Mouse (Mus musculus) heart, embryonic 13.5 days (tissue): ENCODE data around the gene Etv2. TPM values are rescaled to one million over a fixed set of nuclear protein-coding genes. Genes with fewer than 3 reads are reported as not detected.

Experiments used
- ATAC-seq: fragments of 200-750 bp; cut with Nextera tagmentation; 2 replicates; pipeline ENCODE4 v1.8.0; 2017; ENCODE audit warnings: moderate TSS enrichment; ENCODE audit not compliant: insufficient number of reproducible peaks, low FRiP score, low TSS enrichment; ENCODE audit errors: extremely low read depth
- H3K27ac ChIP-seq: fragments of 300-500 bp; sonication (generic); replicated peaks from 2 replicates; pipeline ENCODE4 v1.5.1; 2015; ENCODE audit warnings: moderate library complexity, mild to moderate bottlenecking, inconsistent platforms
- H3K27me3 ChIP-seq: fragments of 300-500 bp; sonication (generic); replicated peaks from 2 replicates; pipeline ENCODE4 v1.6.1; 2015; ENCODE audit warnings: mild to moderate bottlenecking, inconsistent platforms
- H3K36me3 ChIP-seq: fragments of 300-500 bp; sonication (generic); 2 replicates; pipeline ENCODE4 v1.6.1; 2015; ENCODE audit warnings: mild to moderate bottlenecking, inconsistent platforms
- H3K4me1 ChIP-seq: fragments of 300-500 bp; sonication (generic); 2 replicates; pipeline ENCODE4 v1.6.1; 2015; ENCODE audit warnings: inconsistent platforms
- H3K4me2 ChIP-seq: fragments of 300-500 bp; sonication (generic); 2 replicates; pipeline ENCODE4 v1.6.1; 2015; ENCODE audit warnings: inconsistent platforms, mild to moderate bottlenecking, moderate library complexity
- H3K4me3 ChIP-seq: fragments of 300-500 bp; sonication (generic); 2 replicates; pipeline ENCODE4 v1.5.1; 2015; ENCODE audit warnings: moderate library complexity, mild to moderate bottlenecking, inconsistent platforms
- H3K9ac ChIP-seq: fragments of 300-500 bp; sonication (generic); 2 replicates; pipeline ENCODE4 v1.6.1; 2015; ENCODE audit warnings: inconsistent platforms, mild to moderate bottlenecking, moderate library complexity
- H3K9me3 ChIP-seq: fragments of 300-500 bp; sonication (generic); 2 replicates; pipeline ENCODE4 v1.6.1; 2016; ENCODE audit warnings: inconsistent platforms
- WGBS: fragments of 180-500 bp; shearing (Covaris S2); methylation state at CpG from one replicate; pipeline ENCODE4 v1.1.7; 2015; ENCODE audit warnings: mixed read lengths; 5-methylcytosine and 5-hydroxymethylcytosine counted together
- polyA plus RNA-seq: library from polyadenylated mRNA; unstranded; fragments of >200 nt; fragmentation: Nextera tagmentation; extraction: Ambion mirVana; gene quantifications from 2 replicates; pipeline ENCODE4 v1.2.1, GENCODE M21; 2015

Etv2 gene
- polyA plus RNA-seq, 1 experiment from 2014 or later, result 0.37 TPM

DNA sequence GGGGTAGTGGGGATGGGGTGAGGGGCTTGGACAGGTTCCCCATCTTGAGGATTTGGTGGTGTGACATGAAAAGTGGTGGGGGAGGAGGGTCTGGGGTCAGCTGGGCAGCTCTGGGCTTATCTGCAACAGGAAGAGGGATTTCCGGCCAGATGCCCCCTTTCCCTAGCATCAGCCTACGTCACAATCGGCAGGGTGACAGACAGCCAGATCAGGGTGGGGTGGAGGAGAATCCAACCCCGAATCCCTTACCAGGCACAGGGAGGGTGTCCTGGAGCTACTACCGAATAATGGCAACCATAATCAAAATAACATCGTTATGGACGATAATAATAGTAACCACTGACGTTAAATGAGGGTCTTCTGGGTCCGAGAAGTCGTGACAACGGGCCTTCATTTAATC lies 743 bp upstream of the Etv2 start:
- WGBS, result 15% methylated on average over 11 of the region's 11 CpGs
- no peak overlapping the region for H3K4me3 ChIP-seq
- peak overlapping the region; percentile 27; the same call in 1 of the 2 replicates for H3K4me2 ChIP-seq
- peaks cover 18% of the 10 kb centered on the region for H3K36me3 ChIP-seq
- H3K27ac ChIP-seq, result no peak overlapping the region
- H3K27me3 ChIP-seq, result peaks cover 52% of the 10 kb centered on the region
- no peak for ATAC-seq
- H3K9me3 ChIP-seq, result no peaks in the 10 kb centered on the region
- no peak overlapping the region for H3K9ac ChIP-seq
- peaks cover 32% of the 10 kb centered on the region for H3K4me1 ChIP-seq

DNA sequence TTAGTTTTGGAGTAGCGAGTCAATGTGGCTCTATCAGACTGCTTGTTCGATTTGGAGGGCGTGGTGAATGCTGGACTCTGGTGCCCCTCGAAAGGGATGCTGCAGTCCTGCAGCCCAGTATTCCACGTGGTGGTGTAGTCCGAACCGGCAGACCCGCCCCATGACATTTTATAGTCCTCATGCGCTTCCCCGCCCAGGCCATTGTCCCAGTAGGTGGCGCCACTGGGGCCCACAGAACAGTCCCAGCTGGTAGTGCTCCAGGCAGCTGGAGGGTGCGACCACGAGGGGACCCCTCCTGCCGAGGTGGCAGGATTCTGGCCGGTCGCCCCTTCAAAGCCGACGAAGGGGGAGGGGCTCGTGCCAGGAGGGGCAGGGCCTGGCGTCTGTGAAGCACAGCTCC lies 1.0 kb downstream of the Etv2 start:
- Histone ChIP-seq H3K27me3 (peaks cover 70% of the 10 kb centered on the region), H3K9ac (peak overlapping the region; percentile 61), H3K27ac (no peak overlapping the region), H3K36me3 (no peaks in the 10 kb centered on the region), H3K9me3 (no peaks in the 10 kb centered on the region), H3K4me3 (peak overlapping the region; percentile 39), H3K4me1 (peaks cover 28% of the 10 kb centered on the region), H3K4me2 (peak overlapping the region; percentile 60)
- 1% methylated on average over 20 of the region's 20 CpGs for WGBS
- ATAC-seq, result no peak

DNA sequence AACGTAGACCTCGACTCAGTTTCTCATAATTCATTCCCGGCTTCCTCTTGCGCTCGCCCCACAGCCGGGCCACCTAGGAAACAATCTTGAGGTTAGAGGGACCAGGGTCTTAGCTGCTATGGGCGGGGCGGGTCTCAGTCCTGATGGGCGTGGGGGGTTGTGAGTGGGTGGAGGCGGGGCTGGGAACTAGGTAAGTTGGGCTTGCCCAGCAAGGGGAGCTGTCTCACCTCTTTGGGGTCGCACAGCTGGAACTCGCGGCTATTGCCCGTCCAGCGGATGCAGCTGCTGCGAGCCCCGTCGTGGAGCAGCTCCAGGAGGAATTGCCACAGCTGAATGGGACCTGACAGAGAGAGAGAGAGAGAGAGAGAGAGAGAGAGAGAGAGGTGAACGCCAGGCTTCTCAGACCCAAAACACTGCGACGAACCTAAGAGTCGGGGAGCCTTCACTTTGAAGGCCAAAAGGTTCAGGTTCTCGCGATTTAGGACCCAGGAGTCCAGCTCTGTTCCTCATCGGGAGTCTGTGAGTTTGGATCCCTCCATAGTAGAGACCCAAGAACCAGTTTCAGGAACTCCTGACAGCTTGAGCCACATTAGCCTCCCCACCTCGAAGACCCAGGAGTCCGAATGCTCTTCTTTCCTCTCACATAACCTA lies 1.8 kb downstream of the Etv2 start:
- Histone ChIP-seq H3K4me1 (peaks cover 21% of the 10 kb centered on the region), H3K9me3 (no peaks in the 10 kb centered on the region), H3K4me2 (peak overlapping the region; percentile 60), H3K27me3 (peaks cover 77% of the 10 kb centered on the region), H3K27ac (no peak overlapping the region), H3K9ac (peak overlapping the region; percentile 61; the same call in 1 of the 2 replicates), H3K4me3 (0 out of 2 replicates have a peak overlapping the region, but pooled peaks have one; percentile 39), H3K36me3 (no peaks in the 10 kb centered on the region)
- 11% methylated on average over 27 of the region's 27 CpGs for WGBS
- no peak for ATAC-seq

DNA sequence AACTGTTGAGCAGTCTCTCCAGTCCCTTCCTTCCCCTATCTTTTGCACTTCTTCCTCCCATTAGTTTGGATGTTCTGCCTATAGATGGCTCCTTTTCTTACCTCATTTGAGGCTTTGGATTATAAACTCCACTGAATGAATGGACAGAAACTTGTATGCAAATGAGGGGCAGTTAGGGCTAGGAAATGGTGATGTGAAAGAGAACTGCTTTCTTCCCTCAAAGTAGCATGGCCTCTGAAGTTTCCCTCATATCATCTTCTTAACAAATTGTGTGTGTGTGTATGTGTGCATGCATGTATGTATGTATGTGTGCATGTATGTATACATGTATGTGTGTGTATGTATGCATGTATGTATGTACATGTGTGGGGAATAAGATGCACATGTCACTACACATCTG lies 6.6 kb downstream of the Etv2 start:
- Histone ChIP-seq H3K4me1 (peaks cover 12% of the 10 kb centered on the region), H3K36me3 (peaks cover 8% of the 10 kb centered on the region), H3K4me2 (no peak overlapping the region), H3K27me3 (peaks cover 54% of the 10 kb centered on the region), H3K9me3 (no peaks in the 10 kb centered on the region), H3K27ac (no peak overlapping the region), H3K4me3 (no peak overlapping the region), H3K9ac (no peak overlapping the region)
- ATAC-seq, result no peak

DNA sequence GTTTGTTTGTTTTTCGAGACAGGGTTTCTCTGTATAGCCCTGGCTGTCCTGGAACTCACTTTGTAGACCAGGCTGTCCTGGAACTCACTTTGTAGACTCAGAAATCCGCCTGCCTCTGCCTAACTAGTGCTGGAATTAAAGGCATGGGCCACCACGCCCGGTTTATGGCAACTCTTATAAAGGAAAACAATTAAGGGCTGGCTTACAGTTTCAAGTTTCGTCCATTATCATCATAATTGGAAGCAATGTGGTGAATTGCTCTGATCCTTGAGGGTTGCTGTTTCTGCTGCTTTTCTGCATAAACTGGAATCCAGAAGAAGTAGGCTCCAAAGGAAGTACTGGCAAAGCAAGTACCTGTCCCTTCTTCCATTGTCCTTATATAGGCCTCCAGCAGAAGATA lies 9.0 kb downstream of the Etv2 start:
- peaks cover 31% of the 10 kb centered on the region for H3K27me3 ChIP-seq
- H3K9me3 ChIP-seq, result no peaks in the 10 kb centered on the region
- peaks cover 31% of the 10 kb centered on the region for H3K36me3 ChIP-seq
- no peak for ATAC-seq
- no peak overlapping the region for H3K27ac ChIP-seq
- peaks cover 22% of the 10 kb centered on the region for H3K4me1 ChIP-seq
- H3K4me2 ChIP-seq, result peak overlapping the region; percentile 93
- WGBS, result 79% methylated on average over 5 of the region's 5 CpGs
- H3K9ac ChIP-seq, result no peak overlapping the region
- no peak overlapping the region for H3K4me3 ChIP-seq

DNA sequence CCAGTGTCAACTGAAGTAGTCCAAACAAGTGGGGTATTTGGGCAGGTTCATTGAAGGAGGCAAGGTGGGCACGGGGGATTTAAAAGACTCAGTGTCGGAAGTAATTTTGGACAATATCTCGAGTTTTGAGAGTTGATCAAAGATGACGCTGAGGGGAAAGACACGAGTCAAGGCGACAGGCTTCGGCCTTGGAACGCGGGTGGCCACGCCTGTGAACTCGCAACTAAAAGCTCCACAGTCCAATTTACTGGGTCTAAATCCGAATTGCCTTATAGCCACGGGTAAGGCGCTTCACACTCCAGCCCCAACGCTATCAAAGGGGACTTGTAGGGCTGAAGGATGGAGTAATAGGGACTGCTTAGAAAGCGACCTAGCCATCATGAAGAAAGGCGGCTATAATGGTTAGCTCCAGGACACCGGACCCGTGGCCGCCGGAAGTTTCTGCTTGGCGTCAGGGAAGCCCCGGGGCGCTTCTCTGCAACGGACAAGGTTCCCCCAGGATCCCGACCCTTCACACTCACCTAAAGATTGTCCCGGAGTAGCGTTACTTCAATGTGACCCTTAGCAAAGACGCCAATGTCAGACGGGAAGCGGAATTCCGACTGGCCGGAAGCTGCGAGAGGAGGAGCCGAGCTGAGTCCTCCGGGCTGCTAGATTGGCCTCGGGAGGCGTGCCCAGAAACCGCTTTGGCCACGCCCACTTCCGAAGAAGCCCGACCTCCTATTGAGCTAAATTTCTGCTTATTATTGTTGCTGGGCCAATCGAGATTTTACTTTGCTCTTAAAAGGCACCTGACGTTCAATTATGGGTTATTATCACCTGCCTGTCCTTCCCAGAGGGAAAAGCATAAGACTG lies 9.9 kb downstream of the Etv2 start, which contains the start of gene Cox6b1:
Gene Cox6b1 (minus strand): TSS at position 622 of the 855 bp plus-strand sequence.
- H3K9ac ChIP-seq, result peak within 1 kb of the TSS; percentile 96
- no peaks in the 10 kb centered on the region for H3K9me3 ChIP-seq
- peak; percentile 78; the same call in 1 of the 2 replicates for ATAC-seq
- H3K27ac ChIP-seq, result peak within 1 kb of the TSS; percentile 76
- WGBS, result 1% methylated on average over 44 of the region's 44 CpGs
- peaks cover 39% of the 10 kb centered on the region for H3K36me3 ChIP-seq
- peak within 1 kb of the TSS; percentile 93 for H3K4me3 ChIP-seq
- H3K4me2 ChIP-seq, result peak within 1 kb of the TSS; percentile 93
- peaks cover 22% of the 10 kb centered on the region for H3K27me3 ChIP-seq
- H3K4me1 ChIP-seq, result peaks cover 22% of the 10 kb centered on the region

DNA sequence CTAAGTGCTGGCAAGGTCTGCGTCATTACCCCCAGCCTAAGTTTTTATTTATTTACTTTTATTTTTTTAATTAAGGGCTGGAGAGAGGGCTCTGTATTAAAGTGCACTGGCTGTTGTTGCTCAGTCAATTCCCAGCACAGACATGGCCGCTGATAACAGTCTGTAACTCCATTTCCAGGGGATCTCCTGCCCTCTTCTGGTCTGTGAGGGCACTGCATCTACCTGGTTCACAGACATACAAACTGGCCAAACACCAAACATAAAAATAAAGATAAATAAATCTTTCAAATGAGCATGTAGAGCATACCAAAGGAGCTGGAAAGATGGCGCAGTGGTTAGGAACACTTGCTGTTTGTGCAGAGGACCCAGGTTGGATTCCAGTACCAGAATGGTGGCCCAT lies 16.4 kb downstream of the Etv2 start:
- 87% methylated on average over 3 of the region's 3 CpGs for WGBS
- Histone ChIP-seq H3K9me3 (no peaks in the 10 kb centered on the region), H3K27ac (no peak overlapping the region), H3K4me1 (peaks cover 10% of the 10 kb centered on the region), H3K9ac (no peak overlapping the region), H3K4me2 (no peak overlapping the region), H3K27me3 (no peaks in the 10 kb centered on the region), H3K4me3 (no peak overlapping the region), H3K36me3 (peaks cover 90% of the 10 kb centered on the region)
- ATAC-seq, result no peak

DNA sequence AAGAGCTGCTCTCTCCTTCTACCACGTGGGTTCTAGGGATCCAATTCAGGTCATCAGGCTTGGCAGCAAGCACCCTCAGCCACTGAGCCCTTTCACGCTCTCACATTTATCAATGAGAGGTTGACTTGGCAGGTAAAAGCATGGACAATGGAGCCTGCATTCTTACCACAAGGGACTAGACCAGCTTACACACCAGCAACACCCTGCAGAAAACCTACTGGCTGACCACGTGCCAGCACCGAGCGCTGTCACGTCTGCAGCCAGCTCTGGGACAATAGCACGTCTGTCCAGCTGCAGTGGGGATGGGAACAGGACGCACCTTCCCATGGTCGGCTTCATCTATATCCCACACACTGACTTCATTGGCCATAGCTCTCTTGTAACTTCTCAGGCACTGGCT lies 17.0 kb downstream of the Etv2 start:
- Histone ChIP-seq H3K27ac (no peak overlapping the region), H3K4me1 (peaks cover 10% of the 10 kb centered on the region), H3K4me2 (no peak overlapping the region), H3K9me3 (no peaks in the 10 kb centered on the region), H3K36me3 (peaks cover 85% of the 10 kb centered on the region), H3K27me3 (no peaks in the 10 kb centered on the region), H3K9ac (no peak overlapping the region), H3K4me3 (no peak overlapping the region)
- ATAC-seq, result no peak
- WGBS, result 94% methylated on average over 9 of the region's 9 CpGs

DNA sequence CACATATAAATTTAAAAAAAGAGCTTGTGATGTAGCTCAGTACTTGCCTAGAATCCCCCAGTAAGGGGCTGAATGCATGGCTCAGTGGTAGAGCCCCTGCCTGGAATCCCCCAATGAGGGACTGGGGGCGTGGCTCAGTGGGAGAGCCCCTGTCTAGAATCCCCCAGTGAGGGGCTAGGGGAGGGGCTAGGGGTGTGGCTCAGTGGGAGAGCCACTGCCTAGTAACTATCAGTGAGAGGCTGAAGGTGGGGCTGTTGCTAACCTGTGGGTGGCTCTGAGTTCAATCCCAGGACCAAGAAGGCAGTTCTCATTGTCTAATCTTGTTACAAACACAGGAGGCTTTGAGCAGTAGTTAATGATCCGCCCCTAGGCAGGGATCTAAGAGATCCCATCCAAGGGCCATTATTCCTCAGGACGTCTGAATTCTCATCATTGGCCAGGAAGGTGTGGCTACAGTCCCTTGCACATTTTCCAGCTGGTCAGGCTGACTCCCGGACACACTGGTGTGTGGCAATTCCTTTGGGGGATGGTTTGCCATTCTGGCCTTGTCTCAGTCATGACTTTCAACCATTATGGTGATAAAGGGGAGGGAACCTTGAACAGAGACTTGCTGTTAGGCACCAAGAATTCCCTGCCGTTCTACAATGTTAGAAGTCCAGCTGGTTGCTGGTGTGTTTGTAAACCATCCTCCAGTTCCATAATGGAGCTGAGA lies 20.4 kb downstream of the Etv2 start:
- no peak overlapping the region for H3K27ac ChIP-seq
- no peak overlapping the region for H3K4me2 ChIP-seq
- WGBS, result 49% methylated on average over 5 of the region's 5 CpGs
- H3K36me3 ChIP-seq, result peaks cover 52% of the 10 kb centered on the region
- no peaks in the 10 kb centered on the region for H3K27me3 ChIP-seq
- H3K9me3 ChIP-seq, result no peaks in the 10 kb centered on the region
- H3K4me1 ChIP-seq, result peaks cover 4% of the 10 kb centered on the region
- no peak overlapping the region for H3K9ac ChIP-seq
- ATAC-seq, result 0 out of 2 replicates have a peak, but pooled peaks have one; percentile 34
- H3K4me3 ChIP-seq, result no peak overlapping the region

DNA sequence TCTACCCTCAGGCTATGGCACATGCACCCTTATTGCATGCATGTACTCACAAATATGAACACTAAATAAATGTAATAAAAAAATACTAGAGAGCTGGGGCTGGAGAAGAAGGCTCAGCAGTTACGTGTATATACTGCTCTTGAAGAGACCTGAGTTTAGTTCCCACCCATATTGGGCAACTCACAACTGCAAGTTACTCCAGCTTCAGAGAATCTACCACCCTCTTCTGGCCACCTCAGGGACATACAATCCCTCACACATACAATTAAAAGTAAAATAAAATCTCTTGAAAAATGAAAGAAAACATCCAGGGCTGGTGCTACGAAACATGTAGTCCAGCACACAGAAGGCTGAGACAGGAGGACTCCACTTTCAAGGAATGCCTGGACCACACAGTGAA lies 21.2 kb downstream of the Etv2 start:
- no peak overlapping the region for H3K4me2 ChIP-seq
- H3K27me3 ChIP-seq, result no peaks in the 10 kb centered on the region
- H3K36me3 ChIP-seq, result peaks cover 45% of the 10 kb centered on the region
- peaks cover 10% of the 10 kb centered on the region for H3K4me1 ChIP-seq
- no peak overlapping the region for H3K27ac ChIP-seq
- 68% methylated on average over 2 of the region's 2 CpGs for WGBS
- H3K9ac ChIP-seq, result no peak overlapping the region
- ATAC-seq, result no peak
- no peaks in the 10 kb centered on the region for H3K9me3 ChIP-seq
- H3K4me3 ChIP-seq, result no peak overlapping the region

DNA sequence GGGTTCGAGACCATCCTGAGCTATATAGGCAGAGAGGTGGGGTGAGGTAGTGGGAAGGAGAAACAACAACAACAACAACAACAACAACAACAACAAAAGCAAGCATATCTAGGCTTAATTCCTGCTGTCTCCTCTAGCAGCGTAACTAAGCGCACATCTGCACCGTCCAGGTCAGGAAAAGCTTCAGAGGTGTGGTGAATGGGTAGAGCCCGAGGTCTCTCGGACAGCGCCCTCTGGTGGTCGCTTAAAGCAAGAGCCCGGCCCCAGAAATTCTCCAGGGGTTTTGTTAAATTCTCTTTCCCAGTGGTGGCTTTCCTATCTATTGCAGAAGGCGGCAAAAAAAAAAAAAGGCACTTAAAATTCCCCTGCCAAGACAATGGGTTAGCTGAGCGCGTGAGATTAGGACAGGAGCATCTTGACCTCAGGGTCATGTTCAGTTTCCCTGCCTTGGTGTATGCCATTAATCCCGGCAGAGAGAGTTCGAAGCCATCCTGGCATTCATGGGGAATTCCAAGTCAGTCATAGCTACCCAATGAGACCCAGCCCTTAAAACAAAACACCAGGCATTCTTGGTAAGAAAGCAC lies 22.0 kb downstream of the Etv2 start:
- 21% methylated on average over 14 of the region's 14 CpGs for WGBS

More for the DNA sequence above, 22.0 kb downstream of the Etv2 start:
- no peak overlapping the region for H3K27ac ChIP-seq
- no peak overlapping the region for H3K4me2 ChIP-seq
- H3K36me3 ChIP-seq, result peaks cover 37% of the 10 kb centered on the region
- no peaks in the 10 kb centered on the region for H3K27me3 ChIP-seq
- H3K4me3 ChIP-seq, result no peak overlapping the region
- H3K9ac ChIP-seq, result no peak overlapping the region
- no peak for ATAC-seq
- H3K9me3 ChIP-seq, result no peaks in the 10 kb centered on the region
- peaks cover 10% of the 10 kb centered on the region for H3K4me1 ChIP-seq
